Mouse (Mus musculus) intestine, embryonic 14.5 days (tissue): ENCODE measurements around the gene Nin. TPM values are rescaled to one million over a fixed set of nuclear protein-coding genes. Genes with fewer than 3 reads are reported as not detected.

ENCODE experiments used
- ATAC-seq: fragments of 200-750 bp; cut with Nextera tagmentation; replicated peaks from 2 replicates; pipeline ENCODE4 v1.8.0; 2017; ENCODE audit warnings: low read depth, moderate number of reproducible peaks, moderate TSS enrichment, moderate library complexity; ENCODE audit not compliant: low FRiP score, low TSS enrichment
- DNase-seq: peaks from one replicate; pipeline ENCODE4 v3.0.0-alpha.2; 2018; ENCODE audit warnings: low spot score
- H3K27ac ChIP-seq: fragments of 300-500 bp; sonication (generic); 2 replicates; pipeline ENCODE4 v1.5.1; 2014; ENCODE audit warnings: low read depth, mild to moderate bottlenecking, control low read depth
- H3K27me3 ChIP-seq: fragments of 300-500 bp; sonication (generic); replicated peaks from 2 replicates; pipeline ENCODE4 v1.6.1; 2014; ENCODE audit warnings: low read length, control low read depth; ENCODE audit not compliant: control insufficient read depth, insufficient read depth
- H3K36me3 ChIP-seq: fragments of 300-500 bp; sonication (generic); 2 replicates; pipeline ENCODE4 v1.6.1; 2014; ENCODE audit warnings: low read length, control low read depth; ENCODE audit not compliant: control insufficient read depth, insufficient read depth
- H3K4me1 ChIP-seq: fragments of 300-500 bp; sonication (generic); replicated peaks from 2 replicates; pipeline ENCODE4 v1.6.1; 2014; ENCODE audit warnings: low read length, control low read depth, mixed read lengths; ENCODE audit not compliant: control insufficient read depth, insufficient read depth
- H3K4me2 ChIP-seq: fragments of 300-500 bp; sonication (generic); 2 replicates; pipeline ENCODE4 v1.6.1; 2014; ENCODE audit warnings: low read length
- H3K4me3 ChIP-seq: fragments of 300-500 bp; sonication (generic); 2 replicates; pipeline ENCODE4 v1.5.1; 2014; ENCODE audit warnings: low read depth, low read length, control low read depth, mixed read lengths
- H3K9ac ChIP-seq: fragments of 300-500 bp; sonication (generic); 2 replicates; pipeline ENCODE4 v1.6.1; 2014; ENCODE audit warnings: mild to moderate bottlenecking, low read length
- H3K9me3 ChIP-seq: fragments of 300-500 bp; sonication (generic); 2 replicates; pipeline ENCODE4 v1.6.1; 2016; ENCODE audit warnings: low read length, control low read depth; ENCODE audit not compliant: control insufficient read depth
- WGBS: fragments of 180-500 bp; shearing (Covaris S2); extraction: QIAGEN DNeasy Blood & Tissue Kit; methylation state at CpG from one replicate; pipeline ENCODE4 v1.1.7; 2014; 5-methylcytosine and 5-hydroxymethylcytosine counted together
- polyA plus RNA-seq: library from polyadenylated mRNA; unstranded; fragments of >200 nt; fragmentation: Nextera tagmentation; extraction: Ambion mirVana; gene quantifications from 2 replicates; pipeline ENCODE4 v1.2.1, GENCODE M21; 2014

Gene Nin
- polyA plus RNA-seq, 1 experiment from 2014 or later: 18.5 TPM

DNA sequence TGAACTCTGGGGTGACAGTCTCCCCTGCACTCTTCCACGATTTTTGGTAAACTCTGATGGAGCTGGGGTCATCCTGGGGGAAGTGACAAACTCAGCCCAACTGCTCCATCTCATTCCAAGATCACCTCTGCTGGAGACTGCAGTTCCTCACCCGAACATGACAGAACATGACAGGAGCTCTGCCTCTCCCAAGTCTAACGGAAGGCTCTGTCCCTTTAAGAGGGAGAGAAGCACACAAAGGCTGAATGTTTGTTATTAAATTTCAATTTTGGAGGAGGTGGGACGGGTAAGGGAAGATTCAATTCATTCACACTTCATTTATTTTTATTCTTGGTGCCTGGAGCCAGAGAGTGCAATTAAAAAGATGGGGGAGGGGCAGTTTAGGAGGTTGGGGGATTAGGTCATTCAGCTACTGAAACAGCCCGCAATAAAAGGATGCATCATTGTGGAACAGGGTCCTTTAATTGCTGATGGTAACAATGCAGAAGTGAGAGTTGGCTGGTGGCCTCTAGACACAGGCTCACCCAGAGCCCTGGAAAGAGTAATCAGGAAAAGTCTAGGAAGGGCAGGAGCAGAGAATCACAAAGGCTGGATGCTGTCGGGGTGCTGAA lies 44.8 kb downstream of the Nin start:
- no peak for ATAC-seq
- H3K9me3 ChIP-seq: no peaks in the 10 kb centered on the region
- H3K9ac ChIP-seq: no peak overlapping the region
- H3K4me1 ChIP-seq: peaks cover 9% of the 10 kb centered on the region
- H3K4me2 ChIP-seq: no peak overlapping the region
- peaks cover 11% of the 10 kb centered on the region for H3K36me3 ChIP-seq
- no peak for DNase-seq
- H3K27ac ChIP-seq: no peak overlapping the region
- no peaks in the 10 kb centered on the region for H3K27me3 ChIP-seq
- H3K4me3 ChIP-seq: no peak overlapping the region
- 31% methylated on average over 6 of the region's 6 CpGs for WGBS

GRCm38 (mm10) chr12:70067849-70068248 lies 45.7 kb downstream of the Nin start:
- H3K27me3 ChIP-seq: no peaks in the 10 kb centered on the region
- H3K27ac ChIP-seq: no peak overlapping the region
- peaks cover 11% of the 10 kb centered on the region; the same call in 1 of the 2 replicates for H3K36me3 ChIP-seq
- WGBS: 70% methylated on average over 9 of the region's 9 CpGs
- DNase-seq (no peak), ATAC-seq (no peak)
- H3K4me1 ChIP-seq: peaks cover 9% of the 10 kb centered on the region
- H3K9ac ChIP-seq: no peak overlapping the region
- no peak overlapping the region for H3K4me3 ChIP-seq
- H3K4me2 ChIP-seq: no peak overlapping the region
- no peaks in the 10 kb centered on the region for H3K9me3 ChIP-seq

GRCm38 (mm10) chr12:70062114-70062513 lies 51.4 kb downstream of the Nin start:
- H3K4me3 ChIP-seq: no peak overlapping the region
- H3K9me3 ChIP-seq: no peaks in the 10 kb centered on the region
- DNase-seq: peak; percentile 65
- WGBS: 38% methylated on average over 3 of the region's 3 CpGs
- no peak overlapping the region for H3K27ac ChIP-seq
- no peak for ATAC-seq
- no peaks in the 10 kb centered on the region for H3K27me3 ChIP-seq
- H3K4me2 ChIP-seq: no peak overlapping the region
- H3K4me1 ChIP-seq: no peaks in the 10 kb centered on the region
- peaks cover 31% of the 10 kb centered on the region for H3K36me3 ChIP-seq
- H3K9ac ChIP-seq: no peak overlapping the region

DNA sequence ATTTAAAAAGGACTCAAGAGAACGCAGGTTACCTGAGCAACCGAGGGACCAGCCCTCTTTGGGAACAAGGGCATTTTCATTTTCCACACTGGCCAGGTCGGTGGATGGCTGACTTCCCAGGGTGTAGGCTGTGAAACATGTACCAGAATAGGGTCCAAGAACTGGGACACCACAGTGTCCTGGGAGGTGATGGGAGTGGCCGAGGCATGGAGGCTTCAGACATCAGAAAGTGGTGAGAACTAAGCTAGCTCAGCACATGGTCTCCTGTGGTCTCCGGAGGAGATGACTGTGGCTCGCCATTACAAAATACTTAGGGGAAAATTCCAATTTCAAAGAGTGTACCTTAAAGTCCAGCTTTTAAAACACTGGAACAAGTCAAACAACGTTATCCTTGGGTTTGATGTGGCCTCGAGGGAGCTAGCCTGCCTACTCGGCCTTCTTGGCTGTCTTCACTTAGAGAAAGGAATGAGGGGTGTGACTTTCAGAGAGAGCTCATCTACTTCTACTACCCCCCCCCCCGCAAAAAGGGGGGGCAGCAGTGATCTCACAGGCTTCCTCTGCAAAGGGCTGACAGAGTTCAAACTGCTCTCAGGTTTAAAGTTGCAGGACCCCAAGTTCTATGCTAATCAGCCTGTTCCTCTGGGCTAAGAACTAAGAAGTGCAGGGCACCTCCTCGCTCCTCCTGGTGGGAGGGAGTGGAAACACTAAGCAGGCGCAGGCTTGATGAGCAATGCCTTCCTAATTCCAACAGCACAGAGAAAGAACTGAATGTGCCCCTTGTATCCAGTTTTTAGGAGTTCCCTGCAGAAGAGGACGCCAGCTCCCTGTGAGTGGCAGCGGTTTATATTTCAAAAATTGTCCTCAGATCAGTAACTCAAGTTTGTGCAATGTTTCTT lies 54.3 kb downstream of the Nin start:
- ATAC-seq: no peak
- 71% methylated on average over 14 of the region's 14 CpGs for WGBS
- H3K4me1 ChIP-seq: no peaks in the 10 kb centered on the region

DNA sequence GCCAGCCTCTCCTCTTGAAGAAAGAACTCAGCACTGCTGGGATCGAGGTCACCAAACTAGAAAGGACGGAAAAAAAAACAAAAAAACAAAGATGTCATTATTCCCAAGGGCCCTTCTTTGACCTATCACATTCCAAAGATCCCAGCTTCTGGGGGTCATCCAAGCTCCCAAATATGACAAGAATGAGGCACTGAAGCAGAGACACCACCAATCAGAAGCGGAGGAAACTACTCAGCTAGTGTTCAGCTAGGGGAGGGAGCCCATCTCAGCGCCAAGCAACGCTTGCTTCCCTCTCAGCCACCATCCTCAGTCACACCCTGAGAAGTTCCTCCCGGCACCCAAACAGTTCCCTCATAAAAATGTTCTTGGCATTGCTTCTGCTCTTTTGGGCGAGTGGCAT lies 62.8 kb downstream of the Nin start:
- Histone ChIP-seq H3K9me3 (no peaks in the 10 kb centered on the region), H3K36me3 (peaks cover 80% of the 10 kb centered on the region), H3K27ac (no peak overlapping the region), H3K4me3 (no peak overlapping the region), H3K27me3 (no peaks in the 10 kb centered on the region), H3K4me1 (no peaks in the 10 kb centered on the region), H3K9ac (no peak overlapping the region), H3K4me2 (no peak overlapping the region)
- WGBS: 67% methylated on average over 7 of the region's 7 CpGs
- ATAC-seq: no peak
- no peak for DNase-seq

More for the DNA sequence above, 54.3 kb downstream of the Nin start:
- Histone ChIP-seq H3K9me3 (no peaks in the 10 kb centered on the region), H3K27me3 (no peaks in the 10 kb centered on the region), H3K4me3 (no peak overlapping the region), H3K4me2 (no peak overlapping the region), H3K27ac (no peak overlapping the region), H3K9ac (no peak overlapping the region), H3K36me3 (peaks cover 56% of the 10 kb centered on the region)
- DNase-seq: no peak

- no peak overlapping the region for H3K9ac ChIP-seq
- H3K4me1 ChIP-seq: no peaks in the 10 kb centered on the region
- H3K27me3 ChIP-seq: no peaks in the 10 kb centered on the region
- no peak for ATAC-seq
- no peak overlapping the region for H3K27ac ChIP-seq
- 83% methylated on average over 9 of the region's 9 CpGs for WGBS
- H3K4me2 ChIP-seq: no peak overlapping the region
- DNase-seq: no peak
- no peaks in the 10 kb centered on the region for H3K9me3 ChIP-seq
- no peak overlapping the region for H3K4me3 ChIP-seq
- H3K36me3 ChIP-seq: peaks cover 80% of the 10 kb centered on the region
Measured at GRCm38 (mm10) chr12:70048741-70049140, 64.8 kb downstream of the Nin start.

GRCm38 (mm10) chr12:70047281-70047680 lies 66.2 kb downstream of the Nin start:
- WGBS: 85% methylated on average over 7 of the region's 7 CpGs
- DNase-seq (peak; percentile 41), ATAC-seq (no peak)
- Histone ChIP-seq H3K27me3 (no peaks in the 10 kb centered on the region), H3K36me3 (peaks cover 82% of the 10 kb centered on the region), H3K27ac (no peak overlapping the region), H3K4me2 (no peak overlapping the region), H3K4me3 (no peak overlapping the region), H3K4me1 (no peaks in the 10 kb centered on the region), H3K9ac (no peak overlapping the region), H3K9me3 (no peaks in the 10 kb centered on the region)

DNA sequence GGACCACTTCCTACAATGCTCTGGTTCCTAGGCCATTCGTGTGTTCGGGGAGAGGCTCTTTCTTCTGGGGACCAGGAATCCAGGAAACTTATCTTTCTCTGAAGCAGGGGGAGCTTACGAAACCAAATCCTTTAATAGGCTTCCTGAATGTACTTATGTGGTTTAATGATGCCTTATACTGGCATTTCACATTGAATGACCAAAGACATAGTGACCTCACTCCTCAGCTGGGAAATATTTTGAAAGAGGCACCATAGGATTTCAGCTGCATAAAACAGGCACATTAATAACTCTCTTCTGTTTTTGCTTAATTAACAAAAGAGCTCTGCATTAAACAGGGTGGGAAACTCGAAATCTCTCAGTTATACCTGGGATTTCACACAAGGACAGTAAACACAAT lies 69.2 kb downstream of the Nin start:
- H3K9ac ChIP-seq: no peak overlapping the region
- WGBS: 86% methylated on average over 4 of the region's 4 CpGs
- no peaks in the 10 kb centered on the region for H3K9me3 ChIP-seq
- H3K27me3 ChIP-seq: no peaks in the 10 kb centered on the region
- no peak overlapping the region for H3K4me2 ChIP-seq
- DNase-seq (no peak), ATAC-seq (no peak)
- H3K4me3 ChIP-seq: no peak overlapping the region
- H3K36me3 ChIP-seq: peaks cover 85% of the 10 kb centered on the region
- no peaks in the 10 kb centered on the region for H3K4me1 ChIP-seq
- no peak overlapping the region for H3K27ac ChIP-seq
